Mouse (Mus musculus) spleen, adult 2 months (tissue): ENCODE measurements around the gene Ccnd2.

Experiments used
- CTCF ChIP-seq: fragments of 200-500 bp; IDR thresholded peaks from 2 replicates; pipeline ENCODE4 v1.5.1; 2011; ENCODE audit warnings: mild to moderate bottlenecking, inconsistent platforms; ENCODE audit not compliant: insufficient read depth, insufficient read length, insufficient replicate concordance; ENCODE audit errors: extremely low read depth
- POLR2A ChIP-seq: fragments of 200-500 bp; IDR thresholded peaks from 2 replicates; pipeline ENCODE4 v1.6.1; 2011; ENCODE audit warnings: low read depth, low read length, inconsistent platforms

DNA sequence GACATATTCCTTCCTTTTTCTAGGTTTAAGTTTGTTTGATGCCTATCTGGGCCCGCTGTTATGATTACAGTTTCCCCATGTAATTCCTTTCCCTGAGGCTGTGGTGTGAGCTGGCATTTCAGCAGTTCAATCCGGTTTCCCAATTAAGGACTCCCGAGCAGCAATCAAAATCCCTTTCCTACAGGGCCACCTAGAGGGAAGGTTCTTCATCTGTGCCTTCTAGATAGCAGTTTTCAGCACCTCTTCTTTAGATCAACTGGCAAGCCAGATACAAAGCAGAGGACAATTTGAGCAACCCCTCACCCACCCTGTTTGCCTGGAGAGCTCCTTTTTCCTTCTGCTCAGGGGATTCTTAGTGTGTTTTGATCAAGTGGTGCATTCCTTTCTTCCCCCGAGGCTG, 65.3 kb downstream of the Ccnd2 start:
- TF ChIP-seq CTCF (no peak), POLR2A (no peak)
